Mouse (Mus musculus): ENCODE measurements around the gene Nfu1.

DNA sequence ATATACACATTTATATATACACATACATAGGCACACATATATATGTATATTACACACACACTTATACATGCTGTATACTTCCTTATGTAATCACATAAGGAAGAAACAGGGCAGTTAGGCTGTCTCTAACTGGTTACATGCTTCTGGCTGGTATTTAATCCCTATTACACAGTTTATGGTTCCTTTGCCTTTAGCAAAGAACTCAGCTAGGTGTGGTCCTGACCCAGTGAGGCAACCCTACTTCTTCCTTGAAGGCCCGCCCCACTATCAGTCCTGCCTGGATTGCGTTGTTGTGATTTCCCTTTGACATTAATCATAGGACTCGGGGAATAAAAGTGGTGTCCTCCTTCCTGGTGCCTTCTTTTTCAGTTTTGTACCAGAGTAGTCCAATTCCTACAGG, 25.4 kb downstream of the Nfu1 start:
- TF ChIP-seq POLR2A (IDR thresholded peaks at IDR 0.05; ENCODE audit: low read depth, low read length) (no peak), CTCF (conservative IDR thresholded peaks at IDR 0.05; ENCODE audit: insufficient read depth, insufficient read length, low read depth, low read length) (no peak)

Measured in kidney, adult 2 months (tissue).